Mouse (Mus musculus) left cerebral cortex, adult 18-20 months (tissue): Measurements from ENCODE around the gene Slc25a45. TPM values are rescaled to one million over a fixed set of nuclear protein-coding genes. Genes with fewer than 3 reads are reported as not detected.

ENCODE experiments used
- DNase-seq, 2 experiments: peaks; one replicate each; pipeline ENCODE4 v3.0.0; 2021 to 2022; ENCODE audit warnings: low spot score in 2 of 2, mixed read lengths in 1 of 2
- total RNA-seq, 2 experiments: library from RNA; stranded (reverse); gene quantifications; 2 replicates each; pipeline ENCODE4 v1.2.3; 2021

Slc25a45 gene
- total RNA-seq, 2 experiments from 2014 or later: 2.3 to 3.2 TPM

- no peak for DNase-seq
Observed at GRCm38 (mm10) chr19:5927532-5927931, 49.9 kb downstream of the Slc25a45 start.

GRCm38 (mm10) chr19:5928104-5928503 lies 50.5 kb downstream of the Slc25a45 start:
- DNase-seq: no peak

DNA sequence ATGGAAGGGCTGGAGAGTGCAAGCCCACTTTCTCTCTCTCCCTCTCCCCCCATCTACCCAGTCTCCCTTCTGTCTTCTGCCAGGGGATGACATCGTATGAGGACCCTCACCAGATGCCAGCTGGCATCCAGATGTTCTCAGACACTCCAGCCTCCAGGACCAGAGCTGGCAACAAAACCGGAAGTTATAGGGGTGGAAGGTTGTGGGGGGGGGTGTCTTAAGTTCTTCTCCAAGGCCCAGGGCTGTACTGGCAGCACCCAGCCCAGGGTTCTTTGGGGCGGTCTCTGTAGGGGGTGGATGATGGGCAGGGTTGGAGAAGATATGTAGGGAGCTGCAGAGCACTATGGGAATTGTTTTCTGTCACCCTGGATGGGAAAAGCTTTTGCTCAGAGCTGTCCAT lies 50.9 kb downstream of the Slc25a45 start:
- no peak for DNase-seq

GRCm38 (mm10) chr19:5929634-5930596 lies 52.3 kb downstream of the Slc25a45 start:
- no peak for DNase-seq

- DNase-seq: no peak
Observed at GRCm38 (mm10) chr19:5935266-5935665, 57.7 kb downstream of the Slc25a45 start.

Other genes with a start within 250 kb of the Slc25a45 start
- gene Rela, start 240.3 kb upstream of the Slc25a45 start, total RNA-seq: 10 to 100 TPM; 18.8 to 22.0 TPM
- gene Sipa1, start 214.1 kb upstream of the Slc25a45 start, total RNA-seq: 10 to 100 TPM; 11.5 to 13.3 TPM
- 10 to 100 TPM; 18.8 to 22.4 TPM for gene Map3k11, start 189.1 kb upstream of the Slc25a45 start, total RNA-seq
- gene Pcnx3, start 188.9 kb upstream of the Slc25a45 start, total RNA-seq: 10 to 100 TPM; 61.1 to 74.0 TPM
- not detected for gene Kcnk7, start 173.4 kb upstream of the Slc25a45 start, total RNA-seq
- gene Ehbp1l1, start 151.5 kb upstream of the Slc25a45 start, total RNA-seq: 10 to 100 TPM; 23.7 to 24.7 TPM
- 10 to 100 TPM; 24.4 to 30.9 TPM for gene Fam89b, start 148.2 kb upstream of the Slc25a45 start, total RNA-seq
- 10 to 100 TPM; 37.2 to 41.8 TPM for gene Ltbp3, start 136.9 kb upstream of the Slc25a45 start, total RNA-seq
- gene Scyl1, start 106.4 kb upstream of the Slc25a45 start, total RNA-seq: 10 to 100 TPM; 90.8 to 93.4 TPM
- 10 to 100 TPM; 13.5 to 13.6 TPM for gene Frmd8, start 2.5 kb upstream of the Slc25a45 start, total RNA-seq
- 1 to 10 TPM; 4.1 to 4.2 TPM for gene Tigd3, start 16.3 kb downstream of the Slc25a45 start, total RNA-seq
- gene Dpf2, start 35.2 kb downstream of the Slc25a45 start, total RNA-seq: 100 to 1,000 TPM in 1 of 2 experiments, 10 to 100 TPM in 1; 90.1 to 102 TPM
- 1 to 10 TPM; 4.7 to 5.4 TPM for gene Cdc42ep2, start 47.0 kb downstream of the Slc25a45 start, total RNA-seq
- gene Pola2, start 86.4 kb downstream of the Slc25a45 start, total RNA-seq: 1 to 10 TPM; 4.9 to 5.0 TPM
- not detected for gene Slc22a20, start 108.3 kb downstream of the Slc25a45 start, total RNA-seq
- gene Capn1, start 138.1 kb downstream of the Slc25a45 start, total RNA-seq: 10 to 100 TPM; 27.9 to 28.1 TPM
- 10 to 100 TPM; 41.3 to 41.6 TPM for gene Syvn1, start 168.8 kb downstream of the Slc25a45 start, total RNA-seq
- gene Mrpl49, start 180.0 kb downstream of the Slc25a45 start, total RNA-seq: 10 to 100 TPM; 42.5 to 51.3 TPM
- 100 to 1,000 TPM; 717 to 762 TPM for gene Fau, start 180.0 kb downstream of the Slc25a45 start, total RNA-seq
- gene Znhit2, start 183.4 kb downstream of the Slc25a45 start, total RNA-seq: 10 to 100 TPM; 32.2 to 35.0 TPM
- gene Tm7sf2, start 190.6 kb downstream of the Slc25a45 start, total RNA-seq: 10 to 100 TPM; 25.1 to 25.2 TPM
- gene Vps51, start 199.4 kb downstream of the Slc25a45 start, total RNA-seq: 10 to 100 TPM; 78.5 to 94.4 TPM
- not detected for gene Tmem262, start 202.2 kb downstream of the Slc25a45 start, total RNA-seq
- under 1 TPM; 0.54 to 0.60 TPM for gene Gm28374, start 204.4 kb downstream of the Slc25a45 start, total RNA-seq
- 10 to 100 TPM; 38.6 to 42.1 TPM for gene Zfpl1, start 207.1 kb downstream of the Slc25a45 start, total RNA-seq
- under 1 TPM in 1 of 2 experiments, not detected in 1; 0.26 TPM for gene Cdca5, start 207.2 kb downstream of the Slc25a45 start, total RNA-seq
- not detected for gene AC131692.1, start 216.6 kb downstream of the Slc25a45 start, total RNA-seq
- gene Naaladl1, start 228.0 kb downstream of the Slc25a45 start, total RNA-seq: under 1 TPM; 0.14 to 0.21 TPM
- 10 to 100 TPM; 17.8 to 19.0 TPM for gene Sac3d1, start 240.8 kb downstream of the Slc25a45 start, total RNA-seq